In genomic region chr6:118150128-118150527, GRCm38 (mm10) we compare ENCODE assay signal across 28 mouse cellular contexts. TPM values are rescaled to one million over a fixed set of nuclear protein-coding genes. Genes with fewer than 3 reads are reported as not detected.
"Had no signal": no experiment of that assay in that cellular context is flagged by ENCODE, and none has a peak within 500 bp of the region (broad histone marks: within the 10 kb centered on the region; RNA-seq: fewer than 3 reads in every experiment).

No protein-coding gene starts in this region.

- H3K9ac ChIP-seq: embryonic facial prominence, embryonic 12.5 days; embryonic facial prominence, embryonic 13.5 days; embryonic facial prominence, embryonic 15.5 days; forebrain, embryonic 13.5 days; forebrain, embryonic 15.5 days; forebrain, postnatal 0 days had no signal

- H3K9me3 ChIP-seq: embryonic facial prominence, embryonic 10.5 days; embryonic facial prominence, embryonic 12.5 days; embryonic facial prominence, embryonic 13.5 days; embryonic facial prominence, embryonic 15.5 days; forebrain, embryonic 10.5 days; forebrain, embryonic 13.5 days; forebrain, embryonic 15.5 days; heart, embryonic 10.5 days had no signal

- H3K4me3 ChIP-seq: embryonic facial prominence, embryonic 10.5 days; embryonic facial prominence, embryonic 12.5 days; embryonic facial prominence, embryonic 13.5 days; embryonic facial prominence, embryonic 15.5 days; erythroblast, embryonic 14.5 days; forebrain, embryonic 10.5 days; forebrain, embryonic 13.5 days; forebrain, embryonic 15.5 days; gastrocnemius, adult 2 months; heart, adult 2 months; heart, embryonic 10.5 days had no signal

- H3K36me3 ChIP-seq: embryonic facial prominence, embryonic 10.5 days; embryonic facial prominence, embryonic 12.5 days; embryonic facial prominence, embryonic 13.5 days; embryonic facial prominence, embryonic 15.5 days; forebrain, embryonic 10.5 days; forebrain, embryonic 15.5 days; heart, embryonic 10.5 days had no signal

- H3K4me1 ChIP-seq: embryonic facial prominence, embryonic 10.5 days; embryonic facial prominence, embryonic 12.5 days; embryonic facial prominence, embryonic 13.5 days; embryonic facial prominence, embryonic 15.5 days; forebrain, embryonic 10.5 days; forebrain, embryonic 13.5 days; forebrain, embryonic 15.5 days; heart, embryonic 10.5 days had no signal

- ATAC-seq: forebrain, embryonic 13.5 days; forebrain, embryonic 14.5 days; forebrain, embryonic 15.5 days; forebrain, embryonic 16.5 days; forebrain, postnatal 0 days had no signal

- H3K27me3 ChIP-seq: embryonic facial prominence, embryonic 12.5 days; embryonic facial prominence, embryonic 13.5 days; embryonic facial prominence, embryonic 15.5 days; forebrain, embryonic 13.5 days; forebrain, embryonic 15.5 days had no signal

- H3K27ac ChIP-seq: embryonic facial prominence, embryonic 10.5 days; embryonic facial prominence, embryonic 12.5 days; embryonic facial prominence, embryonic 13.5 days; embryonic facial prominence, embryonic 15.5 days; forebrain, embryonic 10.5 days; forebrain, embryonic 13.5 days; forebrain, embryonic 15.5 days; gastrocnemius, adult 2 months; heart, adult 2 months; heart, embryonic 10.5 days had no signal

- DNase-seq: cerebellum, adult 2 months; cerebellum, adult 9-10 months; cerebellum, adult 9-11 months; cerebellum, postnatal 10 days; cerebellum, postnatal 14 days; cerebellum, postnatal 25 days; cerebellum, postnatal 36 days; embryo, embryonic 11 days; forebrain, postnatal 0 days; gastrocnemius, adult 2 months; gastrocnemius, postnatal 10 days; gastrocnemius, postnatal 14 days; gastrocnemius, postnatal 25 days; gastrocnemius, postnatal 36 days; heart, adult 18-20 months; heart, adult 2 months had no signal

- H3K4me2 ChIP-seq: embryonic facial prominence, embryonic 12.5 days; embryonic facial prominence, embryonic 13.5 days; embryonic facial prominence, embryonic 15.5 days; forebrain, embryonic 13.5 days; forebrain, embryonic 15.5 days had no signal

RNA-seq across cellular contexts. Expression of gene Ret, which starts 47.4 kb away (rescaled TPM):
- total RNA-seq: common myeloid progenitor, adult 5-6 weeks had no signal
- polyA plus RNA-seq: erythroblast, embryonic 14.5 days had no signal
